Mouse (Mus musculus) liver, adult 2 months (tissue): Measurements from ENCODE around the gene Gm28230.

Experiments used
- CTCF ChIP-seq: fragments of 200-500 bp; IDR thresholded peaks from 2 replicates; pipeline ENCODE4 v1.5.1; 2011; ENCODE audit warnings: low read depth, low read length, control low read depth
- POLR2A ChIP-seq: fragments of 200-500 bp; IDR thresholded peaks from 2 replicates; pipeline ENCODE4 v1.6.1; 2011; ENCODE audit warnings: low read length, control low read depth; ENCODE audit not compliant: insufficient read depth; ENCODE audit errors: extremely low read depth

GRCm38 (mm10) chr2:74721882-74722281 lies 4.6 kb upstream of the Gm28230 start:
- TF ChIP-seq CTCF = no peak
- no peak for TF ChIP-seq POLR2A
